Mouse (Mus musculus) lung, adult 2 months (tissue): Measurements from ENCODE around the gene Rtraf.

Source experiments
- CTCF ChIP-seq: fragments of 200-500 bp; IDR thresholded peaks from 2 replicates; pipeline ENCODE4 v1.5.1; 2011; ENCODE audit warnings: mild to moderate bottlenecking, low read length, control low read depth; ENCODE audit not compliant: insufficient read depth
- POLR2A ChIP-seq: fragments of 200-500 bp; IDR thresholded peaks from 2 replicates; pipeline ENCODE4 v1.6.1; 2011; ENCODE audit warnings: low read depth, mild to moderate bottlenecking, control low read depth, low read length, borderline replicate concordance; ENCODE audit errors: extremely low read depth

- TF ChIP-seq CTCF (no peak), POLR2A (no peak)
Measured at GRCm38 (mm10) chr14:19803623-19804022, 20.0 kb downstream of the Rtraf start.
